Mouse (Mus musculus) 3134 (cell line): ENCODE measurements around the gene Vipas39.

Experiments used
- DNase-seq: peaks from one replicate; pipeline ENCODE4 v3.0.0-alpha.2; 2011; ENCODE audit warnings: low spot score; ENCODE audit not compliant: insufficient read length; ENCODE audit errors: extremely low read depth

Gene Vipas39

GRCm38 (mm10) chr12:87199206-87199972 lies 66.7 kb downstream of the Vipas39 start, which contains the start of gene Samd15:
TSS of gene Samd15 (plus strand) at chr12:87199723.
- no peak for DNase-seq

GRCm38 (mm10) chr12:87198792-87199191 lies 67.3 kb downstream of the Vipas39 start:
- DNase-seq: no peak

GRCm38 (mm10) chr12:87196310-87196709 lies 69.7 kb downstream of the Vipas39 start:
- DNase-seq: no peak

- no peak for DNase-seq
These were observed 71.0 kb downstream of the Vipas39 start for GRCm38 (mm10) chr12:87195069-87195468.

- DNase-seq: no peak
These were observed 73.0 kb downstream of the Vipas39 start for GRCm38 (mm10) chr12:87193008-87193407.
